Mouse (Mus musculus) hindbrain, embryonic 15.5 days (tissue): ENCODE results near the gene Drap1. TPM values are rescaled to one million over a fixed set of nuclear protein-coding genes. Genes with fewer than 3 reads are reported as not detected.

Source experiments
- ATAC-seq: fragments of 200-750 bp; cut with Nextera tagmentation; 2 replicates; pipeline ENCODE4 v1.8.0; 2017; ENCODE audit warnings: low read depth, moderate number of reproducible peaks, moderate TSS enrichment; ENCODE audit not compliant: low FRiP score
- H3K27ac ChIP-seq: fragments of 300-500 bp; sonication (generic); replicated peaks from 2 replicates; pipeline ENCODE4 v1.5.1; 2015; ENCODE audit warnings: mild to moderate bottlenecking, inconsistent platforms
- H3K27me3 ChIP-seq: fragments of 300-500 bp; sonication (generic); 2 replicates; pipeline ENCODE4 v1.6.1; 2015; ENCODE audit warnings: control low read depth, inconsistent platforms
- H3K36me3 ChIP-seq: fragments of 300-500 bp; sonication (generic); 2 replicates; pipeline ENCODE4 v1.6.1; 2015; ENCODE audit warnings: control low read depth, inconsistent platforms
- H3K4me1 ChIP-seq: fragments of 300-500 bp; sonication (generic); replicated peaks from 2 replicates; pipeline ENCODE4 v1.6.1; 2015; ENCODE audit warnings: control low read depth, inconsistent platforms
- H3K4me2 ChIP-seq: fragments of 300-500 bp; sonication (generic); 2 replicates; pipeline ENCODE4 v1.6.1; 2015; ENCODE audit warnings: moderate library complexity, mild to moderate bottlenecking, inconsistent platforms
- H3K4me3 ChIP-seq: fragments of 300-500 bp; sonication (generic); 2 replicates; pipeline ENCODE4 v1.5.1; 2015; ENCODE audit warnings: mild to moderate bottlenecking, inconsistent platforms
- H3K9ac ChIP-seq: fragments of 300-500 bp; sonication (generic); 2 replicates; pipeline ENCODE4 v1.6.1; 2015; ENCODE audit warnings: inconsistent platforms
- H3K9me3 ChIP-seq: fragments of 300-500 bp; sonication (generic); 2 replicates; pipeline ENCODE4 v1.6.1; 2016; ENCODE audit warnings: control low read depth, inconsistent platforms
- WGBS: fragments of 180-500 bp; shearing (Covaris S2); methylation state at CpG from one replicate; pipeline ENCODE4 v1.1.7; 2015; 5-methylcytosine and 5-hydroxymethylcytosine counted together
- polyA plus RNA-seq: library from polyadenylated mRNA; unstranded; fragments of >200 nt; fragmentation: Nextera tagmentation; extraction: Ambion mirVana; gene quantifications from 2 replicates; pipeline ENCODE4 v1.2.1, GENCODE M21; 2015

Gene Drap1
- polyA plus RNA-seq, 1 experiment from 2014 or later = 311 TPM

DNA sequence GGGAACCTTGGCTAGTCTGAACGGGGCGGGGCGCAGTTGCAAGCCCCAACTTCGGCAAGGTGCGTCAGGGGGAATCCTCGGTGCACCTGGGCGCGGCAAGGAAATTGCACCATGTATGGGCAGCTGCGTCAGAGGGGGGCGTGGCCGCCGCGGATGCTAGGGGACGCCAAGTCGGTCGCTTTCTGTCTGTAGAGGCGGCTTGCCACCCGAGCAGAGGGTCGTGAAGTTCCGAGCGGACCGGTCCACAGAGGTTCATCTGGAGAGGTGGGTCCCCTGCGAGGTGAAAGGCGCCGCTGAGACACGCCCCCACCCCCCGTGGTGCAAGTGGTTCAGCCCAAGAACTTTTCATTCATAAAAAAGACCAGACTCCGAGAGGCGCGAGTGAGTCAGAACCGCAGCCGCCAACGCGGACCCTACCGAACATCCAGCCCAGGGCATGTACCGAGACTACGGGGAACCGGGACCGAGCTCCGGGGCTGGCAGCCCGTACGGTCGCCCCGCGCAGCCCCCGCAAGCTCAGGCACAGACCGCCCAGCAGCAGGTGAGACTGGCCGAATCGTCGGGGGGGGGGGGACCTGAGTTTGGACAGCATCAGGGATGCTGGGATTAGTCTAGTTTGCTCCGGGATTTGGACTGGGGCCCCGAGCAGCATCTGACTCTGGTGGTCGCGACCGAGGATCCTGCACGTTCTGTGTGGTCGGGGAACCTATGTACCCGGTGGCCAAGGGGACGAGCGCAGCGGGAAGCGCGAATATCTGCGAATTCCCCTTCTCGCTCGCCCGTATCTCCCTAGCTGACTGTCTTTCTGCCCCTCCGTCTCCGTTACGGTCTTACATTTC is 23.0 kb upstream of the Drap1 start, which contains the start of gene Fosl1:
Gene Fosl1 (plus strand): TSS at position 33 of the 839 bp plus-strand sequence.
- ATAC-seq = peak; percentile 78; the same call in 1 of the 2 replicates
- H3K9ac ChIP-seq = peak within 1 kb of the TSS; percentile 42
- H3K4me3 ChIP-seq = peak within 1 kb of the TSS; percentile 63
- H3K4me1 ChIP-seq = peaks cover 20% of the 10 kb centered on the region
- WGBS = under 1% methylated on average over 70 of the region's 70 CpGs
- H3K36me3 ChIP-seq = no peaks in the 10 kb centered on the region
- H3K9me3 ChIP-seq = no peaks in the 10 kb centered on the region
- peak within 1 kb of the TSS; percentile 95 for H3K4me2 ChIP-seq
- H3K27me3 ChIP-seq = peaks cover 66% of the 10 kb centered on the region
- no peak within 1 kb of the TSS for H3K27ac ChIP-seq

- H3K36me3 ChIP-seq = no peaks in the 10 kb centered on the region
- H3K4me2 ChIP-seq = no peak overlapping the region
- no peak overlapping the region for H3K27ac ChIP-seq
- H3K4me1 ChIP-seq = peaks cover 20% of the 10 kb centered on the region
- WGBS = 88% methylated on average over 5 of the region's 5 CpGs
- peaks cover 59% of the 10 kb centered on the region for H3K27me3 ChIP-seq
- H3K4me3 ChIP-seq = no peak overlapping the region
- no peak overlapping the region for H3K9ac ChIP-seq
- no peak for ATAC-seq
- no peaks in the 10 kb centered on the region for H3K9me3 ChIP-seq
Measured at GRCm38 (mm10) chr19:5445747-5446146, 21.0 kb upstream of the Drap1 start.

DNA sequence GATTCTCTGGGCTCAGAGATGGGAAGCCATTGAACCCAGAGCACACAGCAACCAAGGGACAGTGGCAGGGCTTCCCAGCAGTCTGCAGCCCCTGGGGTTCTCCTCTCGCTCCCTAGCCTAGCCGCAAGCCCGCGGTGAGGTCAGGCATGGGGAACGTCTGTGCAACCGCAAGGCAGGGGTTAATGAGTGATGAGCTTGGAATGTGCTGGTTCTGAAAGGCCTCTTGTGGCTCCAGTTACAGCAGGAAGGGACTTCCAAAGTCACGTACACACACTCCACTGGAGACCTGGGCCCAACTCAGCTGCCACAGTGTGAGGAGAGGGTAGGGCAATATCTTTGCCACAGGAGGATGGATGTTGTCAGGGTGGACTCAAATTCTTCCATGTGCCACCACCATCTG is 20.2 kb upstream of the Drap1 start:
- WGBS = 22% methylated on average over 7 of the region's 7 CpGs
- no peaks in the 10 kb centered on the region for H3K9me3 ChIP-seq

DNA sequence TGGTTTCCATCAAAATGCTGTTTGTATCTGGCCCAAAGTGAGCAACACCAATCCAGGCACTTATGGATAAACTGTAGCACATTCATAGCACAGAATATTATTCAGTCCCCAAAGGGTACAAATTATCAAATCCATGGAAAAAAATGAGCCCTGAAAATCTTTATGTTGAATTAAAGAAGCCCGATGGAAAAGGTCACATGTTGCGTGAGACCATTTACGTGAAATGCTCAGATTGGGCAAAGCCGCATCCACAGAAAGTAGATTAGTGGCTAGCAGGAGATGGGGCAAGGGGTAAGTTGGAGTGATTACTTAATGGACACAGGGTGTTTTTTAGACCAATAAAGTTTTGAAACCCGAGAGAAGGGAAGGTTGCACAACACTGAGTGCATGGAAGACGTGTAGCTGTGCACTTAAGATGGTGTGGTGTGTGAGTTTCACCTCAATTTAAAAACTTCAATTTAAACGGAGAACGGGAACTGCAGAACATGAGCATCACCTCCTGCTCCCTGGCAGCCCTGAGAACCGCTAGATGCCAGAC is 19.7 kb upstream of the Drap1 start:
- peaks cover 20% of the 10 kb centered on the region for H3K4me1 ChIP-seq
- 69% methylated on average over 9 of the region's 9 CpGs for WGBS
- no peaks in the 10 kb centered on the region for H3K36me3 ChIP-seq
- H3K27ac ChIP-seq = no peak overlapping the region
- H3K9ac ChIP-seq = no peak overlapping the region
- H3K4me2 ChIP-seq = no peak overlapping the region
- H3K4me3 ChIP-seq = no peak overlapping the region
- no peaks in the 10 kb centered on the region for H3K9me3 ChIP-seq
- no peak for ATAC-seq
- H3K27me3 ChIP-seq = peaks cover 46% of the 10 kb centered on the region

More for the DNA sequence above, 20.2 kb upstream of the Drap1 start:
- Histone ChIP-seq H3K9ac (no peak overlapping the region), H3K4me1 (peaks cover 20% of the 10 kb centered on the region), H3K27ac (no peak overlapping the region), H3K27me3 (peaks cover 51% of the 10 kb centered on the region), H3K4me3 (no peak overlapping the region), H3K4me2 (no peak overlapping the region), H3K36me3 (no peaks in the 10 kb centered on the region)
- ATAC-seq = no peak

- 0 out of 2 replicates have a peak, but pooled peaks cover 5% of the 10 kb centered on the region for H3K27me3 ChIP-seq
- no peak for ATAC-seq
- 71% methylated on average over 7 of the region's 7 CpGs for WGBS
- no peak overlapping the region for H3K9ac ChIP-seq
- no peaks in the 10 kb centered on the region for H3K36me3 ChIP-seq
- no peaks in the 10 kb centered on the region for H3K9me3 ChIP-seq
- peak overlapping the region; percentile 62; the same call in 1 of the 2 replicates for H3K27ac ChIP-seq
- no peak overlapping the region for H3K4me3 ChIP-seq
- H3K4me1 ChIP-seq = peaks cover 22% of the 10 kb centered on the region
- peak overlapping the region; percentile 54 for H3K4me2 ChIP-seq
Measured at GRCm38 (mm10) chr19:5433951-5434350, 9.2 kb upstream of the Drap1 start.

DNA sequence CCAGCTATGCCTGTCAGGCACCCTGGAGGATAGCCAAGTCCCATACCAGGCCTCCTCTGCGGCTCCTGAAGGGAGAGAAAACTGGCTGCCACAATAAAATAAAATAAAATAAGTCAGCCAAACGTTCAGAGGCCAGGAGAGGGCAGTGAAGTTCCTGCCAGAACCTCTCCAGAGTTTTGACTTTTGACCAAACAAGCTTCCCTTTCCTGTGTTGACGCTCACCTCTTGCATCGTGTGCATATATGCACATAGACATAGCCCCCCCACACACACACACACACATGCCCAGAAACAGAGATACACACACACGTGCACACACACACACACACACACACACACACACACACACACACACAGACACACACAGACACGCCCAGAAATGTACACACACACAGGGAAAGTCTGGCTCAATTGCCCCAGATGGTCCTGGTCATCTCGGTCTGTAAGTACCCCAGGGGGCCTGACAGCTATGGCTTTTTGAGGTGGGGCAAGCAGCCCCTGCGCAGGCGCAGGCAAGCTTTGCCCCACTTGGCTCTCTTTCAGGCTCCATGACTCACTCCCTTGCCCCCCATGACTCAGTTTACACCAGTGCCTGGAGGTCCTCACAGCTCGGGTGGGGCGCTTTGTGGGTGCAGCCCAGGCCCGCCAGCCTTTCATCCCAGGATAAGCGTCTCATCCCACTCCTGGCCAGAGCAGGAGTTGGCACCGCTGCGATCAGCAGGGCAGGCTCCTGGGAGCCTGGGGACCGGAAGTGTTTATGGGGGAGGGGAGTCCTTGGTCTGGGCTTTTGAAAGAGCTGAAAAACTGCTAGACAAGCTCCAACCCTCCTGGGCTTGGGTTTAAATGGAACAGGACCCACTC is 8.4 kb upstream of the Drap1 start:
- Histone ChIP-seq H3K4me1 (peaks cover 22% of the 10 kb centered on the region), H3K9ac (no peak overlapping the region), H3K27ac (peak overlapping the region; percentile 62; the same call in 1 of the 2 replicates), H3K9me3 (no peaks in the 10 kb centered on the region), H3K36me3 (no peaks in the 10 kb centered on the region), H3K27me3 (0 out of 2 replicates have a peak, but pooled peaks cover 5% of the 10 kb centered on the region), H3K4me3 (0 out of 2 replicates have a peak overlapping the region, but pooled peaks have one; percentile 6), H3K4me2 (peak overlapping the region; percentile 54)
- peak; percentile 58; the same call in 1 of the 2 replicates for ATAC-seq
- 13% methylated on average over 16 of the region's 16 CpGs for WGBS

DNA sequence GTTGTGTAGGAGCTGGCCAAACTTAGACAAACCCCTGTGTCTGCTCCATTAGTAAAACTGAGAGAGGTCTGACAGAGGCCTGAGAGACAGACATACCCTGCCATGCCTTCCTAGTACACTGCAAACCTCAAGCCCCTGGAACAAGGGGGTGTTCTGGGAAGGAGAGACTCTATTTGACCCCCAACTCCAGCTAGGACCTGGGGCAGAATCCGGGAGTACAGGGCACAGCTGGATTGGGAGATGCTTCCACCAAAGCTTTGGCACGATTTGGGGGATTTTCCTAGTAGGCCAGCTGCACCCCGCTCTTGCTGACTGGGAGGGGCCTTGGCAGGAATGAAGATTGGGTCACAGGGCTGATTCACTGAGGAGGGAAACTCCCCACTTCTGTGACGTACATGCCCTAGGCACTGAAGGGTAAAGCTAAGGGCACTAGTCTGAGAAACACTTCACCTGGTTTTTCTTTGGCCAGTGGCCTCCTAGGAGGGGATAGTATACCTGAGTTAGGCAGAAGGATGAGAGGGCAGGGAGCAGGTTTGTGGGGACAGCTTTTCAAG is 7.2 kb upstream of the Drap1 start:
- no peak overlapping the region for H3K4me3 ChIP-seq
- peaks cover 29% of the 10 kb centered on the region for H3K4me1 ChIP-seq
- no peak for ATAC-seq
- H3K4me2 ChIP-seq = no peak overlapping the region
- 81% methylated on average over 4 of the region's 4 CpGs for WGBS
- H3K27ac ChIP-seq = no peak overlapping the region
- 0 out of 2 replicates have a peak, but pooled peaks cover 2% of the 10 kb centered on the region for H3K27me3 ChIP-seq
- peaks cover 3% of the 10 kb centered on the region for H3K36me3 ChIP-seq
- H3K9ac ChIP-seq = no peak overlapping the region
- no peaks in the 10 kb centered on the region for H3K9me3 ChIP-seq

- no peak overlapping the region for H3K27ac ChIP-seq
- H3K27me3 ChIP-seq = no peaks in the 10 kb centered on the region
- no peak overlapping the region for H3K9ac ChIP-seq
- 43% methylated on average over 1 of the region's 1 CpGs for WGBS
- H3K4me3 ChIP-seq = no peak overlapping the region
- no peak overlapping the region for H3K4me2 ChIP-seq
- H3K9me3 ChIP-seq = no peaks in the 10 kb centered on the region
- peaks cover 12% of the 10 kb centered on the region for H3K36me3 ChIP-seq
- H3K4me1 ChIP-seq = peaks cover 43% of the 10 kb centered on the region
- ATAC-seq = no peak
Measured at GRCm38 (mm10) chr19:5430408-5430807, 5.6 kb upstream of the Drap1 start.

GRCm38 (mm10) chr19:5429806-5430205 is 5.0 kb upstream of the Drap1 start:
- 68% methylated on average over 8 of the region's 8 CpGs for WGBS
- Histone ChIP-seq H3K4me2 (no peak overlapping the region), H3K27ac (0 out of 2 replicates have a peak overlapping the region, but pooled peaks have one; percentile 6), H3K36me3 (peaks cover 12% of the 10 kb centered on the region), H3K4me1 (peaks cover 43% of the 10 kb centered on the region), H3K4me3 (no peak overlapping the region), H3K9me3 (no peaks in the 10 kb centered on the region), H3K9ac (no peak overlapping the region), H3K27me3 (no peaks in the 10 kb centered on the region)
- no peak for ATAC-seq

- Histone ChIP-seq H3K4me1 (peaks cover 43% of the 10 kb centered on the region), H3K27me3 (no peaks in the 10 kb centered on the region), H3K4me2 (no peak overlapping the region), H3K36me3 (peaks cover 12% of the 10 kb centered on the region), H3K27ac (no peak overlapping the region), H3K9ac (no peak overlapping the region), H3K4me3 (no peak overlapping the region), H3K9me3 (no peaks in the 10 kb centered on the region)
- WGBS = 85% methylated on average over 4 of the region's 4 CpGs
- no peak for ATAC-seq
Measured at GRCm38 (mm10) chr19:5429219-5429618, 4.4 kb upstream of the Drap1 start.

GRCm38 (mm10) chr19:5428083-5428482 is 3.3 kb upstream of the Drap1 start:
- Histone ChIP-seq H3K4me1 (peaks cover 44% of the 10 kb centered on the region), H3K4me3 (no peak overlapping the region), H3K9ac (no peak overlapping the region), H3K9me3 (no peaks in the 10 kb centered on the region), H3K36me3 (peaks cover 12% of the 10 kb centered on the region), H3K4me2 (no peak overlapping the region), H3K27ac (no peak overlapping the region), H3K27me3 (no peaks in the 10 kb centered on the region)
- WGBS = 89% methylated on average over 2 of the region's 2 CpGs
- ATAC-seq = no peak
